Mouse (Mus musculus) kidney, embryonic 14.5 days (tissue): Measurements from ENCODE around the gene Ccdc148. TPM values are rescaled to one million over a fixed set of nuclear protein-coding genes. Genes with fewer than 3 reads are reported as not detected.

ENCODE experiments used
- ATAC-seq: fragments of 200-750 bp; cut with Nextera tagmentation; 2 replicates; pipeline ENCODE4 v1.8.0; 2017; ENCODE audit warnings: moderate number of reproducible peaks, mild to moderate bottlenecking, moderate TSS enrichment, moderate library complexity; ENCODE audit not compliant: low FRiP score, low TSS enrichment
- H3K27ac ChIP-seq: fragments of 300-500 bp; sonication (generic); 2 replicates; pipeline ENCODE4 v1.5.1; 2014; ENCODE audit warnings: low read depth, mild to moderate bottlenecking, low read length, moderate library complexity, mixed read lengths
- H3K27me3 ChIP-seq: fragments of 300-500 bp; sonication (generic); 2 replicates; pipeline ENCODE4 v1.6.1; 2014; ENCODE audit warnings: mild to moderate bottlenecking, low read length; ENCODE audit not compliant: control insufficient read depth, insufficient read depth
- H3K36me3 ChIP-seq: fragments of 300-500 bp; sonication (generic); 2 replicates; pipeline ENCODE4 v1.6.1; 2014; ENCODE audit warnings: low read length, mixed read lengths; ENCODE audit not compliant: control insufficient read depth, insufficient read depth
- H3K4me1 ChIP-seq: fragments of 300-500 bp; sonication (generic); 2 replicates; pipeline ENCODE4 v1.6.1; 2014; ENCODE audit warnings: low read length, mixed read lengths; ENCODE audit not compliant: control insufficient read depth, insufficient read depth
- H3K4me2 ChIP-seq: fragments of 300-500 bp; sonication (generic); replicated peaks from 2 replicates; pipeline ENCODE4 v1.6.1; 2014; ENCODE audit warnings: low read depth, mild to moderate bottlenecking, low read length
- H3K4me3 ChIP-seq: fragments of 300-500 bp; sonication (generic); 2 replicates; pipeline ENCODE4 v1.5.1; 2014; ENCODE audit warnings: mild to moderate bottlenecking, low read length
- H3K9ac ChIP-seq: fragments of 300-500 bp; sonication (generic); 2 replicates; pipeline ENCODE4 v1.6.1; 2014; ENCODE audit warnings: low read depth, mild to moderate bottlenecking, low read length, moderate library complexity
- H3K9me3 ChIP-seq: fragments of 300-500 bp; sonication (generic); 2 replicates; pipeline ENCODE4 v1.6.1; 2016; ENCODE audit warnings: low read length; ENCODE audit not compliant: control insufficient read depth
- WGBS: fragments of 180-500 bp; shearing (Covaris S2); extraction: QIAGEN DNeasy Blood & Tissue Kit; methylation state at CpG from one replicate; pipeline ENCODE4 v1.1.7; 2014; 5-methylcytosine and 5-hydroxymethylcytosine counted together
- polyA plus RNA-seq: library from polyadenylated mRNA; unstranded; fragments of >200 nt; fragmentation: Nextera tagmentation; extraction: Ambion mirVana; gene quantifications from 2 replicates; pipeline ENCODE4 v1.2.1, GENCODE M21; 2014

The Ccdc148 gene
- polyA plus RNA-seq, 1 experiment from 2014 or later = 1.2 TPM

DNA sequence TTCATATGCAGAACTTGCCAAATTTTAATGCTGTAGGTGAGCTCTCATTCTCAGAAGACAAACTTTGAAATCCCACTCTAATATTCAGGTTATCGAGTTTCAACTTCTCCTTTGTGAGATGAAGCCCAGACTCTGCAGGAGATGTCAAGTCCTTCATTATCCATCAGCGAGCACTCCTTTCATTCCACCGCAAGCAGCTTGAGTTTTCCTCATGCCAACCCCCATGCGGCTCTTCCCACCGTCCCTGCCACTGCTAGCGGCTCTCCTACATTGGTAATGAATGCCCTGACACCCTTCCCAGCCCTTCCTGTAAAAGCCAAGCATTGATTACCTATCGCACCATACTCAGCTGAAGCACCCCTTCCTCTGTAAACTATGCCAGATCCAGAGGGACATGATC, 211.7 kb downstream of the Ccdc148 start:
- ATAC-seq = no peak
- Histone ChIP-seq H3K27ac (no peak overlapping the region), H3K4me1 (no peaks in the 10 kb centered on the region), H3K9ac (no peak overlapping the region), H3K4me2 (no peak overlapping the region), H3K9me3 (no peaks in the 10 kb centered on the region), H3K36me3 (no peaks in the 10 kb centered on the region), H3K27me3 (no peaks in the 10 kb centered on the region), H3K4me3 (no peak overlapping the region)
- WGBS = 84% methylated on average over 7 of the region's 7 CpGs

DNA sequence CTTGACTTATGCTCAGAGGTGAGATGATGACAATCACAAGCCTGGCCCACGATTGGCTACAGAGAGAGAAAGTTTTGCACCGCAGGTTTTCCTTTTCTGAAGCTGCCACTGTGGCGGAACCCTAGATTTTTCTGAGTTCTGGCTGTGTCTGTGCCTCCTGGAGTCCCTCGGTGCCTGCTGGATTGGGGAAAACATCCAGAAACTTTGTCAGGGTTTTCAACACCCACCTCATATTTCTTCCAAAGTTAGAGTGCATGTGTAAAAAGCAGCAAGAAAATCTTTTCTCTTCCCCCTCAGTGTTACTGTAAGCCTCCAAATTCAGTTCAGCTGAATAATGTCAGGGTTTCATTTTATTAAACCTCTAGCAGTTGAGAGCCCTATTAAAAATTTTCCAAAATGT, 219.1 kb downstream of the Ccdc148 start:
- H3K9ac ChIP-seq = no peak overlapping the region
- H3K36me3 ChIP-seq = no peaks in the 10 kb centered on the region
- no peak overlapping the region for H3K4me3 ChIP-seq
- WGBS = 82% methylated on average over 4 of the region's 4 CpGs
- no peak for ATAC-seq
- no peak overlapping the region for H3K4me2 ChIP-seq
- H3K27ac ChIP-seq = no peak overlapping the region
- H3K27me3 ChIP-seq = no peaks in the 10 kb centered on the region
- H3K9me3 ChIP-seq = no peaks in the 10 kb centered on the region
- no peaks in the 10 kb centered on the region for H3K4me1 ChIP-seq

DNA sequence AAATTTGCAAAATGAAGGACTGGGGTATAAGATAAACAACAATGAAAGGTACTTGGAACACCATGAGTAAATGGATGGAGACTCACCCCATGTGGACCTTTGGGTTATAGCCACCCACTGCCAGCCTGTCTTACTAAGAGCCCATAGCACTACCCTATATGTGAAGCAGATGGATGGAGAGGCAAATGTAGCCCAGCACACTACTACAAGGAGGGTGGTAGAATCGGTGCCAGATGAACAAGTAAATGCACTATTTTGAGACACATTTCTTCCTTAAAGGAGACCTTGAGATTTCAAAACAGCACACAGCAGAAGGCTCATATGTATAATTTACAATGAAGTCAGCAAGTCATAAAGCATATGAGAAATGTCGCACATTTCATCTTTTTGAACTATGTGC, 234.9 kb downstream of the Ccdc148 start:
- 96% methylated on average over 2 of the region's 2 CpGs for WGBS
- no peaks in the 10 kb centered on the region for H3K4me1 ChIP-seq
- no peak for ATAC-seq

DNA sequence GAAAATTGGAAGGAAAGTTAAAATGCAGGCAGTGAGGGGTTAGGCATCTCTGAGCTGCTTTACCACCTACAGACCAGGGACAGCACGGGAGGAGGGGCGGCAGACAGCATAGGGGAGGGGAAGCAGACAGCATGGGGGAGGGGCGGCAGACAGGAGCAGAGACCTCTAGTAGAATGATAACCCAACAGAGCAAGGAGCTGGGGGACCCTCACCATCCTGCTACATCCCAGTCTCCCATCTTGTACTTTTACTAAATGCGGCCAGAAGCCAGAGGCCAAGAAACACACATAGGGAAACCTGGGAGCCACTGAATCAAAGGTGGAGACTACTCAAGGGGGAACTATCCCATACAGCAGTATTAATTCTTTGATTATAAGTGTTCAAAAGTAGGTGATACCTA, 242.1 kb downstream of the Ccdc148 start:
- no peak overlapping the region for H3K27ac ChIP-seq
- no peaks in the 10 kb centered on the region for H3K4me1 ChIP-seq
- no peak overlapping the region for H3K4me3 ChIP-seq
- no peak overlapping the region for H3K9ac ChIP-seq
- H3K4me2 ChIP-seq = no peak overlapping the region
- H3K27me3 ChIP-seq = no peaks in the 10 kb centered on the region
- 48% methylated on average over 4 of the region's 4 CpGs for WGBS
- H3K36me3 ChIP-seq = no peaks in the 10 kb centered on the region
- no peak for ATAC-seq
- H3K9me3 ChIP-seq = no peaks in the 10 kb centered on the region

More for the DNA sequence above, 234.9 kb downstream of the Ccdc148 start:
- Histone ChIP-seq H3K4me3 (no peak overlapping the region), H3K36me3 (no peaks in the 10 kb centered on the region), H3K4me2 (no peak overlapping the region), H3K27ac (no peak overlapping the region), H3K9ac (no peak overlapping the region), H3K27me3 (no peaks in the 10 kb centered on the region), H3K9me3 (no peaks in the 10 kb centered on the region)

DNA sequence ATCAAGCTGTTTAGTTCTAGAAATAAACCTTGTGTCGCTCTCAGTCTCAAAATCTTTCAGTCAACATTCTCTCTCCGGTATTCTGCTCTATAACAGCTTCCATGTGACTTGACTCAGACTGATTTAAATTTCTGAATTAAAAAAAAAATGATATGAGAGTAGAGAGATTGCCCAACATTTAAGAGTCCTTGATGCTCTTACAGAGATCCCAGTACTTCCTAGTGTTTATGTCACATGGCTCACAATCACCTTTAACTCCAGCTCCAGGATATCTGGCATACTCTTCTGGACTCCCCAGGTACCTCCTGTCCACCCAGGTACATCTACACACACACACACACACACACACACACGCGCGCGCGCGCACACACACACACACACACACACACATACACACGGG, 248.1 kb downstream of the Ccdc148 start:
- Histone ChIP-seq H3K9ac (no peak overlapping the region), H3K4me2 (no peak overlapping the region), H3K36me3 (no peaks in the 10 kb centered on the region), H3K4me1 (no peaks in the 10 kb centered on the region), H3K4me3 (no peak overlapping the region), H3K27me3 (no peaks in the 10 kb centered on the region), H3K9me3 (no peaks in the 10 kb centered on the region), H3K27ac (no peak overlapping the region)
- ATAC-seq = no peak
- WGBS = 94% methylated on average over 9 of the region's 9 CpGs

DNA sequence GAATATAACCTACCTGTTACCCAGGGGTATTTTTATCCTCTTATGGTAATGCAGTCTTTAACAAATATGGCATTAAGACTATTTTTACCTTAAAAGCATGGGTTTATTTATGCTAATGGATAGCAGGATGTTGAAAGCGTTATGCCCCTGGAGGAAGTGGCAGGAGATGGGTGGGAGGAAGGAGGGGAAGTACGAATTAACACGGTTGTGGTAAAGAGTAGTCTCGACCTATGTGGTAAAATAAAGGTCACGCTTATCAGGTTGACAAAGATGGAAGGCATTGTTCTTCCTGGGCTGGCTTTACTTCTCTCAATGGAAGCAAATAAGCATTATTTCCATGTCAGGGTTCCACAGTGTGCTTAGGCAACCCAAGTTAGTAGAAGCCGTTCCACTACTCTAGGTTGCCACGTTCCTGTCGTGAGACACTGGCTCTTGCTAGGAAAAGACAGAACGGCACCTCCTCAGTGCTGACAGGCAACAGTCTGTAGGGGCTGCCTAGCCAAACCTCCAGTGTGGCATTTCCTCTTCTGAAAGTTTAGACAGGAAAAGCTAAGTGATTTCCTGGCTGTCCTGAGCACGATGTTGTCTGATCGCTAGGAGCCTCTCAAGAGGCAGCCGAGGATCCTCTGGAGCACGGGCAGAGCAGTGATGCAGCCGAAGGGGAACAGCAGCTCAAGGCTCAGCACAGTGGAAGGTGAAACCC, 253.5 kb downstream of the Ccdc148 start:
- no peak overlapping the region for H3K4me2 ChIP-seq
- H3K4me3 ChIP-seq = no peak overlapping the region
- no peak overlapping the region for H3K27ac ChIP-seq
- no peaks in the 10 kb centered on the region for H3K27me3 ChIP-seq
- WGBS = 44% methylated on average over 14 of the region's 14 CpGs
- no peak overlapping the region for H3K9ac ChIP-seq
- H3K4me1 ChIP-seq = no peaks in the 10 kb centered on the region
- no peaks in the 10 kb centered on the region for H3K9me3 ChIP-seq
- no peak for ATAC-seq
- no peaks in the 10 kb centered on the region for H3K36me3 ChIP-seq

DNA sequence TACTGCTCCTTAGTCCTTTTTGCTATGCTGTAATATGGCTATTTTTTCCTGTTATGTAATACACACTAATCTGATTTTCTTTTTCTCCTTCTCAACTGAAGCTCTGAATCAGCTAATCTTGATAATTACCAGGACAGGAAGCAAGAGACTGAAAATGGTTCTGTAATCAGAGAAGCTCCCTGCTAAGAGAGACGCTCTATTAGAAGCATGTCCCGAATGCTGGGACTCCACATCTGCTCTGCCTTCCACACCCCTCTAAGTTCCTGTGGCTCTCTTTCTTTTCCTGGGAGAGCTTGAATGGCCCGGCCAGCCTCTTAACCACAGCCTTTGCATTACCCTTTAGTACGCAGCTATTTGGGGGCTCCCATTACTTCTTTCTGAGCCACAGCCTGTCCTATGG, 255.4 kb downstream of the Ccdc148 start:
- no peak for ATAC-seq
- WGBS = 65% methylated on average over 4 of the region's 4 CpGs
- no peak overlapping the region for H3K4me3 ChIP-seq
- H3K27ac ChIP-seq = no peak overlapping the region
- no peaks in the 10 kb centered on the region for H3K27me3 ChIP-seq
- H3K4me2 ChIP-seq = no peak overlapping the region
- no peak overlapping the region for H3K9ac ChIP-seq
- H3K9me3 ChIP-seq = no peaks in the 10 kb centered on the region
- no peaks in the 10 kb centered on the region for H3K36me3 ChIP-seq
- H3K4me1 ChIP-seq = no peaks in the 10 kb centered on the region

DNA sequence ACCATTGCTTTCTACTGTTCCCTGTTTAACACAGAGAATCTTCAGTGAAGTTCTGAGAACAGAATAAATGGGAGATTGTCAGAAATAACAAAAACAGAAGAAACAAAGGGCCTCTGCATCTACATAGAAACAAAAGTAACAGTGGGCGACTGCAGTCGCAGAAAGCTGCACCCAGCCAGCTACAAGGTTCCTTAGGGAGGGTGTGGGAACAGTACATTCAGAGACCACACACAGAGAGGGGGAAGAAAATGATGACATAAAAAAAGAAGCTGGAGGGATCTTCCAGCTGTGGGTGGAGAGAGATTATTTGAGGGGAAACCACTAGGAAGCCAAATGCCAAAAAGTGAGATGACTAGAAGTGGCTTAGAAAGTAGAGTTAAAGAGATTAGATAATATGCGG, 280.6 kb downstream of the Ccdc148 start:
- no peak overlapping the region for H3K9ac ChIP-seq
- H3K9me3 ChIP-seq = no peaks in the 10 kb centered on the region
- ATAC-seq = no peak
- H3K27me3 ChIP-seq = no peaks in the 10 kb centered on the region
- H3K27ac ChIP-seq = no peak overlapping the region
- no peak overlapping the region for H3K4me2 ChIP-seq
- no peak overlapping the region for H3K4me3 ChIP-seq
- no peaks in the 10 kb centered on the region for H3K36me3 ChIP-seq
- 55% methylated on average over 3 of the region's 3 CpGs for WGBS
- no peaks in the 10 kb centered on the region for H3K4me1 ChIP-seq

DNA sequence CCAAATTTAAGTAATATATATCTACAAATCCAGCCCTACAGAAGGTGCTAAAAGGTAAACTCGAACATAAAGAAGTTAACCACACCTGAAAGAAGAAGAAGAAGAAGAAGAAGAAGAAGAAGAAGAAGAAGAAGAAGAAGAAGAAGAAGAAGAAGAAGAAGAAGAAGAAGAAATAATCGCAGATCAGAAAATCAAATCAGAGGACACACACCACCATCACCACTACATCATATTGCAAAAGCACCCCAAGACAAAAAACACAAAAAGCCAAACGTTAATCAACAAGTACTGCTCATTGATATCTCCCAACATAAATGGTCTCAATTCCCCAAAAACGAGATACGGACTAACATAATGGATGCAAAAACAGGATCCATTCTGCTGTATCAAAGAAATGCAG, 301.3 kb downstream of the Ccdc148 start, which contains the start of gene Gm11099:
Gene Gm11099 (plus strand): TSS at position 301 of the 400 bp plus-strand sequence.
- no peak within 1 kb of the TSS for H3K4me3 ChIP-seq
- no peak within 1 kb of the TSS for H3K4me2 ChIP-seq
- no peaks in the 10 kb centered on the region for H3K4me1 ChIP-seq
- H3K27me3 ChIP-seq = no peaks in the 10 kb centered on the region
- no peak within 1 kb of the TSS for H3K27ac ChIP-seq
- no peaks in the 10 kb centered on the region for H3K9me3 ChIP-seq
- 93% methylated on average over 5 of the region's 5 CpGs for WGBS
- H3K9ac ChIP-seq = no peak within 1 kb of the TSS
- H3K36me3 ChIP-seq = no peaks in the 10 kb centered on the region
- ATAC-seq = no peak
